Mouse (Mus musculus): Measurements from ENCODE around the gene Cbl. TPM values are rescaled to one million over a fixed set of nuclear protein-coding genes. Genes with fewer than 3 reads are reported as not detected.

Cbl gene
- total RNA-seq, 2 experiments from 2014 or later: 28.9 to 106 TPM

DNA sequence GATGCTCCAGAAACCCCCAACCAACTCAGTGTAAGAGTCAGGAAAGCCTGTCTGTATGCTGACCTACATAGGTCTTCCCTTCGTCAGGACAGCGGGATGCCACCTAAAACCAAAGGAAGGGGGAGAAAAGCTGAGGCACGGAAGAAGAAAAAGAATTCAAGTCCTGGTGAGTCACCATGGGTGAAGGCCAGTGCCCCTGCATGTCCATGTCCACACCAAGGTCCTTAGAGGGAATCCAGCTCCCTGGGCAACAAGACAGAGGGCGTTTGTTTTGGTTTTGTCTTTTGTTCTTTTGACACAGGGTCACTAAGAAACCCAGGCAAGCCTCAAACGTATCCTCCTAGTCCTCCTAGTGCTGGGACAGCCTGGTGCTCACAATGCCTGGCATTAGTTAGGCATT is 7.1 kb upstream of the Cbl start:
- no peak for ATAC-seq (replicated peaks; ENCODE audit: poor library complexity)

DNA sequence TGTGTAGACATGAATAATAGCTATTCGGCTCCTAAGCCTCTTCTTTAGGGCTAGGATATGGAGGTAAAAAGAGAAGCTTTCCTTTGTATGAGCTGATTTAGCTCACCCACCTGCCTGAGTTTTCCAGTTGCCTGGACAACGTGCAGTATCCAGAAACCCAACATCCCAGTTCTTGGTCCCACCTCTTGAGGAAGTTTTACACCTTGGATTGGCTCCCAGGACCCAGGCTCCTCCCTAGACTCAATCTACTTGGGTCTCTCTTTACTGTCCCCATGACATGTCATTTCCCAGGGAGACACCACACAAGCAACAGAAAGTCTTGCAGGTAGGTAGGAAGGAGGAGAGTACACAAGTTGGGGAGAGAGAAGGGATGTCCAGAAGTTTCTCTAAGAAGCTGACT is 6.5 kb upstream of the Cbl start, which contains the start of gene Ccdc153:
Gene Ccdc153, plus strand, starts transcription at position 278 of the 400 bp plus-strand sequence.
- ATAC-seq (replicated peaks; ENCODE audit: poor library complexity): no peak

DNA sequence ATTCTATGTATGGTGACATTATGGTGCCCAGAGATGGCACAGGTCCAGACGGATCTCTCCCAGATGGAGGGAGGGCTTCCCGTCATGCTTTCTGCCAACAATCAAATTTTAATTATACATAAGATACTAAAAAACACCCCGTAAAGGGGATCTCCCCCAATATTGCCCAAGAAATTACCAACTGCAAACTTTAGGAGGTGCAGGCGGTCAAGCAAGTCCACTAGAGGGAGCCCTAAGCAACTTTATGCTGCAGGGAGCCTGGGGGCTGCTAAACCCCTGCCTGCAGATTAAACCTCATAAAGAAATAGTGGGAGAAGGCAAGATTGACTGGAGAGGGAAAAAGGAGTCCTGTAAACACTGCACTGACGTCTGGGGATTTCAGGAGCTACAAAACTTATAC is 5.6 kb upstream of the Cbl start:
- peak; percentile 69 for ATAC-seq (replicated peaks; ENCODE audit: poor library complexity)

DNA sequence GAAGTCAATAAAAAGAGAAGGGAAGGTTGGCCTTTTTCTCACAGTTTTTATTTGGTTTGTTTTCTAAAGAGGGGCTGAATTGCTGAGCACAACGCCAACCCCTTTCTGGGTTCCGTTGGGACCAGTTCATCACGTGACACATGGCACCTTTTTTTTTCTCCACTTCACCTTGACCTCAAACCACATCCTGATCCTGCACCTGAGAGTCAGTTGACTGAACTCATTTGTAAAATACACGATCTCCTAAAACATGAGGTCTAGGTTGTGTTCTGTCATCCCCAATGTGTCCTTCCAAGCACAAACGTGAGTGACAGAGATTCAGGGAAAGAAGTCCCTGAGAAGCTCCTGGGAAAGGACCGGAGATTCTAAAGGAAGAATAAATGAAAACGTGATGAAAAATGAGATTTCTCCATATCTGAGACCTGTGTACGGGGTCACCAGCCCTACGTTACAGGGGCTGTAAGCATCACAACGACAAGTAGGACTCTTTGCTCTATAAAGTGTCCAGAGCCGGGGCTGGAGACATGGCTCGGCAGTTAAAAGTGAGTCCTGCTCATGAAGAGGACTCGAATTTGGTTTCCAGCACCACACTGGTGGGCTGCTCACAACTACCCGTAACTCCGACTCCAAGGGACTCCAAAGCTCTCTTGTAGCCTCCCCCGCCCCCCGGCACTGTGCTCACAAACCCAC is 4.8 kb upstream of the Cbl start:
- ATAC-seq (replicated peaks; ENCODE audit: poor library complexity): no peak

DNA sequence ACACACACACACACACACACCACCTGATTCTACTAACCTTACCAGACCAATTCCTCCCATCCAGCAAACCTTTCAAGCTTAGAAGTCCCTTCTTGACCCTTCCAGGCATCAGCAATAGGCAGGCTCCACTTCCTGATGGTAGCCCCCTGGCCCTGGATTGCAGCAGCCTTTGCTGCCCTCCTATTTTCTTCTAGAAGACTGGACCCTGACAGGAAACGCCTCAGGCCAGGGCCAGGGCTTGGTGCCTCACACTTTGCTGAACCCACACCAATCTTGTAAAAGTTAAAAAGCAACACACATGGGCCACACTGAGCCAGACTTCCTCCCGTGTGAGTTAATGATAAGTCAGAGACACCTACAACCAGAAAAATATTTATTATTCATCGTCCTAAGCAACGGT is 3.3 kb upstream of the Cbl start:
- ATAC-seq (replicated peaks; ENCODE audit: poor library complexity): no peak

- ATAC-seq (replicated peaks; ENCODE audit: poor library complexity): no peak
Observed at GRCm38 (mm10) chr9:44236601-44237000, 2.8 kb upstream of the Cbl start.

DNA sequence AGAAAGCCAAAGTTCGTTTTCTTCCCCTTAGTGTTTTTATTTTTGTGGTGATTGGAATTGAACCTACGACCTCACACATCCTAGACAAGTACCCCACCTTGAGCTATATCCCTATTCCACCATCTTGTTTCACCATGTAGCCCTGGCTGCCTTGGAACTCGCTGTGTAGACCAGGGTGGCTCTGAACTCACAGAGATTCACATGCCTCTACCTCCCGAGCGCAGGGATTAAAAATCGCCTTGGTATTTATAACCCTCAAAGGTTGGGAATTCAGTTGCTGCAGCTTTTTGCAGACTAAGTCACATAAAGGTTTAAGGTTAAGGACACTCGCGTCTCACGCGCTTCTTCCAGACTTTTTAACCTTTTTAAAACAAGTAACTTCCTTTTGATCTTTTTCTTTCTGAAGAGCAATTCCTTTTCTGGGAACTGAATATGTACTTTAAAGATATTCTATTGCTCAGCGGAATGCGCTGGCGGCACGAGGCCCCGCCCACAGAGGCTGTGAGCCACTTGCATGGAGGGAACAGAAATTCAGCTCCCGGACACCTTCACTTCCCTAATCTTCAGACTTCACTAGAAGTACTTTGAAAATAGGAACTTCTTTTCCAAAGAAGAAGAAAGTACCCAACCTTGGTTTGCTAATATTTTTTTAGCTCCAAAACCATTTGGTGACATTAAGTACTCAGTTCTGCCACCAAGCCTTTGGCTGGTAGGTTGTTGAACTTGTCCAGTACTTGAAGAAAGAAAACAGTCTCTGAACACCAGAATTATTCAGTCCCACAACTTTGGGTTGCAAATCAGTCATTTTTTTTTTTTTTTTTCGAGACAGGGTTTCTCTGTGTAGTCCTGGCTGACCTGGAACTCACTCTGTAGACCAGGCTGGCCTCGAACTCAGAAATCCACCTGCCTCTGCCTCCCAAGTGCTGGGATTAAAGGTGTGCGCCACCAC is 904 bp upstream of the Cbl start:
- ATAC-seq (replicated peaks; ENCODE audit: poor library complexity): peak; percentile 54

DNA sequence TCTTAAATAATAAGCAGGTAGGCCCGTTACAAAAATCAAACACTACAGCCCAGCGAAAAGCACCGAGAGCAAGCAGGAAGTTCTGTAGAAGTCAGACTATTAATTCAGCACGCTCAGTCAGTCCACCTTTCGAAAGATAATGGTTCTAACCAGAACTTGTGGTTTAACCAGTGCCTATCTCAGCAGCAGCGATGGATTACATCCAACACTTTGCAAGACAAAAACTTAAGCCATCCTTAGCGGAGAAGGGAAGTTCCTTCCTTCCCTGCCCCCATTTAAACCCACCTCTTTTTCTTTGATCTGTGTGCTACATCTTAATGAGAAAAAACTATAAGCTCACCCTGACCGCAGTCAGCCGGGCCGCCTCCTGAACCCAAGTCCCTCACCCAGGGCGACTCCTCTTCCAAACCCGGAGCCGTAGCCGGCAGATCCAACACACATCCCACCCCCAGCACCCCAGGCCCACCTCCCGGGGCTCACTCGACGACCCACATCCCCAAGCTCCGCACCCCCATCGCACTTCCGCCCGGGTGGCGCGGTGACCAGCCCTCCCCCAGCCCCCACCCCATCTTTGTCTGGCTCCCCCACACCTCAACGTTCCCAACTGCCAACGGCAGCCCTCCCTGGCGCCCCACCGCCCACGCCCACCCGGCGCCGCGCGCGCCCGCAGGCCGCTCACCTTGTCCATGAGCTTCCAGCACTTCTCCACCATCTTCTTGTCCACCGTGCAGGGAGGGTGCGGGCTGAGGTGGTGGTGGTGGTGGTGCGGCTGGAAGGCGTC is 638 bp downstream of the Cbl start:
- ATAC-seq (replicated peaks; ENCODE audit: poor library complexity): peak; percentile 22

DNA sequence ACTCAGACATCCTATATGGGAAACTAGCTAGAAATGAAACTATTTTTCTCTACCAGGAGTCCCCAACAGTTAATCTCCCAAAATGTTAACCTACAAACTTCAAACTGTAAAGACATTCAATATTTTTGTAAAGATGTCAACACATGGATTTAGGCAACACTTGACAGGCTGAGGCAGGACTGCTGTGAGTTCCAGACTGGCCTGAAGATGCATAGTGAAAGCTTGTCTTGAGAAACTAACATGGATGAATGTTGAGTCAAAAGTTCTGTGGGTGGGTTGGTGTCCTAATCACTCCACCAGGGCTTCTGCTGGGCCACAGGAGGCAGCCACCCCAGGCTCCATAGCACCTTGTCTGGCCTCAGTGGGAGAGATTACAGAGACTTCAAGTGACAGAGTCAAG is 2.2 kb downstream of the Cbl start:
- no peak for ATAC-seq (replicated peaks; ENCODE audit: poor library complexity)

GRCm38 (mm10) chr9:44225993-44226392 is 7.9 kb downstream of the Cbl start:
- peak; percentile 34 for ATAC-seq (replicated peaks; ENCODE audit: poor library complexity)

DNA sequence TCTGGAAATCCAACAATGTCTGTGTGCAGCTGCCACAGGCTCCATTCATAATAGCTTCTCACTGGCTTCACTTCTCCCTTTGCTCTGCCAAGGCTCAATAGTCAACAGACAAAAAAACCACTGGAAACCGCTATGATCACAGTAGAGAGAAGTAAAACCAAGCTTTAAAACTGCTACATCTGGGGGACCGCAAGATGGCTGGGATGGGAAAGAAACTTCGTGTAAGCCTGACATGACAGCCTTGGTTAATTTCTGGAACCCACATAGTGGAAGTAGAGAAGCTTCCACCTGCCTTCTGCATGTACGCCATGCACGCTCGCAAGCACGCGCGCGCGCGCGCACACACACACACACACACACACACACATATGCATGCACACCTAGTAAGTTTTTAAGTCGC is 20.3 kb downstream of the Cbl start:
- peak; percentile 88 for ATAC-seq (replicated peaks; ENCODE audit: poor library complexity)

DNA sequence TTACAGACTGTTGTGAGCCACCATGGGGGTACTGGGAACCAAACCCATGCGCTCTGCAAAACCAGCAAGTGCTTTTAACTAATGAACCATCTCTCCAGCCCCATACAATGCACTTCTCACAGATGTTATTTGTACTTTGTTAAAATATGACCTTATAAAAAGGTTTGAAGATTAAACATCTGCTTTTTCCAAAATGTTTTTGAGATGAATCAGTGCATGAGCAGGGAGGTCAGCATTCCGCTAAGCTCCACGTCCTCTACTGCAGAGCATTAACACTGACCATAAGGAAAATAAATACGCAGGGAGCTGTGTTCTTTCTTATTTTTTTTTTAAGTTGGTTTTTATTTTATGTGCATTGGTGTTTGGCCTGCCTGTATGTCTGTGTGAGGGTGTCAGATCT is 21.4 kb downstream of the Cbl start:
- ATAC-seq (replicated peaks; ENCODE audit: poor library complexity): no peak

GRCm38 (mm10) chr9:44209416-44209815 is 24.4 kb downstream of the Cbl start:
- ATAC-seq (replicated peaks; ENCODE audit: poor library complexity): no peak

GRCm38 (mm10) chr9:44207840-44208239 is 26.0 kb downstream of the Cbl start:
- ATAC-seq (replicated peaks; ENCODE audit: poor library complexity): no peak

DNA sequence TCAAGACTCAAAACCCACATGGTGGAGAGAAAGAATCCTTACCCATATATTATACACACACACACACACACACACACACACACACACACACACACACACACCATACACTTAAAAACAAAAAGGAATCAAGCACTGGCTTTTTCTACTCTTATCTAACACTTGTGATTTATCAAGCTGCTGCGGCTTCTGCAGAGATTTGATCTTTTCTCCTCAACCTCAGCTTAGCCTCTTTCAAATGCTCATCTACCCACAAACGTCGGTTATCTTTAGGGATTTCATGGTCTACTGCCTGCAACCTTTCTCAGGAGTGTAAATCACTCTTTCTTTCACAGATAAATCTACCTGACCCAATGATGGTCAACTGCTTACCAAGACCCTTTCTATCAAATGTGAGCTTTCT is 33.4 kb downstream of the Cbl start:
- no peak for ATAC-seq (replicated peaks; ENCODE audit: poor library complexity)

DNA sequence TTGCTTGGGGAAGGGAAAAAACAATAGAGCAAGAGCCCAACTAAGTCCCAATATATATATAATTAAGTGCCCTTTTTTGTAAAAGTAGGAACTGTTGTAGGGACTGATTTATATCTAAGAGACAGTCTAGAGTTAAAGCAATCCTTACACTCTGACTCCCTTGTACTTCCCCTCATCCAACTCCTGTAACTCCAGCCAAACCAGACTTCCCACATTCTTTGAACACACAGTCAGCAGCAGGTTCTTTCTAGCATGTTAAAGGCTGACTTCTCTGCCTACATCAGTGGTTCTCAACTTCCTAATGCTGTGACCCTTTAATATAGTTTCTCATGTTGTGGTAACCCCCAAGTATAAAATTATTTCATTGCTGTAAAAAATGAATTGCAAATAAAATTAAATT is 34.3 kb downstream of the Cbl start:
- ATAC-seq (replicated peaks; ENCODE audit: poor library complexity): no peak

DNA sequence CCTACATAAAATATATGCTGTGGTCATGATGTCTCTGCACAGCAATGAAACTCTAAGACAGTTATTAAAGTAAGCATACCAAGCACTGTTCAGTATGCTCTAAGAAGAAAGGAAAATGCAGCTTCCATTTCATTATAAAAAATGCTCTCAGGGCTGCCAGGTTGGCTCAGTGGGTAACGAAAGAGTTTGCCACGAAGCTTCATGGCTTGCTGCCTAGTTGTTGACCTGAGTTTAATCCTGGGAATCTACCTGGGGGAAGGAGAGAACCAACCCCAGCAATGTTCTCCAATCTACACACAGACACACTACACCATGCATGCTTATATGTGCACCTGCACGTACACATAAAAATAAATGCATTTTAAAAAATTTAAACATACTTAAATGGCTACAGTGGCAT is 34.7 kb downstream of the Cbl start:
- no peak for ATAC-seq (replicated peaks; ENCODE audit: poor library complexity)

- no peak for ATAC-seq (replicated peaks; ENCODE audit: poor library complexity)
Observed at GRCm38 (mm10) chr9:44196354-44196753, 37.5 kb downstream of the Cbl start.

DNA sequence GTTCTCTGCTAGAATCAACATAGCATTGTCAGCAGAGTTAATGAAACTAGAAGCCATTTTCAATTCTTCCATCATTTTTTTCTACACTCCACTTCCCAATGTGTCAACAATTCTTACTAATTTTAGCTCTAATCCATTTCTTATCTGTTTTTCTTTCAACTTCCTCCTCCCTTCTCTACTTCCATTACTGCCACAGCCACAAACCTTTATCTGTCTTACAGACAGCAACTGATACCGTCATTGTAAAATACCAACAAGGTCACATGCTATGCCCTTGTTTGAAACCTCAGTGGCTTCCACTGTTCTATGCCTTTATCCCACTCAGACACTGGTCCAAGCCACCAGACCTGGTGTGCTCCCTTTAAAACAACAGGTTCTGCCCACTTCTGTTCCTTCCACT is 39.8 kb downstream of the Cbl start:
- peak; percentile 69 for ATAC-seq (replicated peaks; ENCODE audit: poor library complexity)

GRCm38 (mm10) chr9:44192794-44193193 is 41.1 kb downstream of the Cbl start:
- no peak for ATAC-seq (replicated peaks; ENCODE audit: poor library complexity)

DNA sequence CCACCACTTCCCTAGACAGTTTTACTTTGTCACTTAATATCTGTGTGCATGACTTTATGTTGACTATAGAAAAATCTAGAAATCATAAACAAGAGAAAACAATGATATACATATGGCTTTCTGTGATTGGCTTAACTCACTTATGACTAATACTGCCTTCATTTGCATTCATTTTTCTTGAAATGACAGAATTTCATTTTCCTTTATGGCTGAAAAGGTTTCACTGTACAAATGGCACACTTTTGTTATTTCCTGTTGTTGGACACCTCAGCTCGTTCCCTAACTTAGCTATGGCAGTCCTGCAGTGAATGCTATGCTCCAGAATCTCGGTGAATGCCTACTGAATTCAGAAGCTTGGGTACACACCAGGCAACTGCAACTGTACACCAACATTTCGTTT is 41.5 kb downstream of the Cbl start:
- ATAC-seq (replicated peaks; ENCODE audit: poor library complexity): no peak
